Mouse (Mus musculus) embryonic facial prominence, embryonic 13.5 days (tissue): Measurements from ENCODE around the gene Skil. TPM values are rescaled to one million over a fixed set of nuclear protein-coding genes. Genes with fewer than 3 reads are reported as not detected.

Experiments used
- ATAC-seq: fragments of 200-750 bp; cut with Nextera tagmentation; 2 replicates; pipeline ENCODE4 v1.8.0; 2017; ENCODE audit warnings: low read depth; ENCODE audit not compliant: insufficient number of reproducible peaks, insufficient read depth, low FRiP score, low TSS enrichment
- H3K27ac ChIP-seq: fragments of 300-500 bp; sonication (generic); 2 replicates; pipeline ENCODE4 v1.5.1; 2015; ENCODE audit warnings: moderate library complexity, mild to moderate bottlenecking, inconsistent platforms
- H3K27me3 ChIP-seq: fragments of 300-500 bp; sonication (generic); 2 replicates; pipeline ENCODE4 v1.6.1; 2015; ENCODE audit warnings: mild to moderate bottlenecking, inconsistent platforms
- H3K36me3 ChIP-seq: fragments of 300-500 bp; sonication (generic); 2 replicates; pipeline ENCODE4 v1.6.1; 2015; ENCODE audit warnings: mild to moderate bottlenecking, inconsistent platforms
- H3K4me1 ChIP-seq: fragments of 300-500 bp; sonication (generic); 2 replicates; pipeline ENCODE4 v1.6.1; 2015; ENCODE audit warnings: inconsistent platforms
- H3K4me2 ChIP-seq: fragments of 300-500 bp; sonication (generic); 2 replicates; pipeline ENCODE4 v1.6.1; 2015; ENCODE audit warnings: moderate library complexity, mild to moderate bottlenecking, inconsistent platforms
- H3K4me3 ChIP-seq: fragments of 300-500 bp; sonication (generic); 2 replicates; pipeline ENCODE4 v1.5.1; 2015; ENCODE audit warnings: mild to moderate bottlenecking, inconsistent platforms
- H3K9ac ChIP-seq: fragments of 300-500 bp; sonication (generic); 2 replicates; pipeline ENCODE4 v1.6.1; 2015; ENCODE audit warnings: mild to moderate bottlenecking, inconsistent platforms
- H3K9me3 ChIP-seq: fragments of 300-500 bp; sonication (generic); 2 replicates; pipeline ENCODE4 v1.6.1; 2016; ENCODE audit warnings: inconsistent platforms
- WGBS: fragments of 180-500 bp; shearing (Covaris S2); methylation state at CpG from one replicate; pipeline ENCODE4 v1.1.7; 2015; ENCODE audit warnings: mixed read lengths; 5-methylcytosine and 5-hydroxymethylcytosine counted together
- polyA plus RNA-seq: library from polyadenylated mRNA; unstranded; fragments of >200 nt; fragmentation: Nextera tagmentation; extraction: Ambion mirVana; gene quantifications from 2 replicates; pipeline ENCODE4 v1.2.1, GENCODE M21; 2015

The Skil gene
- polyA plus RNA-seq, 1 experiment from 2014 or later: 18.4 TPM

- Histone ChIP-seq H3K4me3 (no peak overlapping the region), H3K9ac (no peak overlapping the region), H3K27ac (0 out of 2 replicates have a peak overlapping the region, but pooled peaks have one; percentile 11), H3K4me2 (no peak overlapping the region), H3K9me3 (no peaks in the 10 kb centered on the region), H3K36me3 (no peaks in the 10 kb centered on the region), H3K4me1 (peaks cover 6% of the 10 kb centered on the region), H3K27me3 (no peaks in the 10 kb centered on the region)
- no peak for ATAC-seq
- WGBS: 75% methylated on average over 4 of the region's 4 CpGs
These were observed 33.1 kb upstream of the Skil start for GRCm38 (mm10) chr3:31061786-31062120.

- H3K4me3 ChIP-seq: no peak overlapping the region
- no peak for ATAC-seq
- WGBS: 87% methylated on average over 7 of the region's 7 CpGs
- H3K4me1 ChIP-seq: peaks cover 6% of the 10 kb centered on the region
- no peak overlapping the region for H3K9ac ChIP-seq
- no peaks in the 10 kb centered on the region for H3K9me3 ChIP-seq
- H3K4me2 ChIP-seq: no peak overlapping the region
- H3K27ac ChIP-seq: no peak overlapping the region
- H3K27me3 ChIP-seq: no peaks in the 10 kb centered on the region
- no peaks in the 10 kb centered on the region for H3K36me3 ChIP-seq
These were observed 32.5 kb upstream of the Skil start for GRCm38 (mm10) chr3:31062325-31062724.

DNA sequence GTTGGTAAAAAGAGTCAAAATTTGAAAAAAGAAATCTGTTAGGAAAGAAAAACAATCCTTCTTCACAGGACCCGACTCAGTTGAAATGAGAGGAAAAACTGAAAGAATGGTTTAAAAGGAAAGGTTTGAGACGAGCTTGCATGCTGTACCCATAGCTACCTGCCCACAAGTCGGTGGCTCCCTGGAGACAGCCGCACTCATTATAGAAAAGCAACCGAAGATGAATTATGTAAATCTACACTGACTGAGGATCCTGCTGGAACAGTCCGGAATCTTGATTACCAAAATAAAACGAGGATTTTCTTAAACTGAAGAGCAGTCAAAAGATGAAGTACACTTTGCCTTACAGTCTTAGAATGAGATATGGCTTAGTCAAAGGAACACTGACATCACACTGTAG lies 26.4 kb upstream of the Skil start:
- Histone ChIP-seq H3K36me3 (no peaks in the 10 kb centered on the region), H3K9me3 (no peaks in the 10 kb centered on the region), H3K27me3 (no peaks in the 10 kb centered on the region), H3K27ac (no peak overlapping the region), H3K4me2 (no peak overlapping the region), H3K9ac (no peak overlapping the region), H3K4me1 (no peaks in the 10 kb centered on the region), H3K4me3 (no peak overlapping the region)
- 78% methylated on average over 7 of the region's 7 CpGs for WGBS
- ATAC-seq: no peak

DNA sequence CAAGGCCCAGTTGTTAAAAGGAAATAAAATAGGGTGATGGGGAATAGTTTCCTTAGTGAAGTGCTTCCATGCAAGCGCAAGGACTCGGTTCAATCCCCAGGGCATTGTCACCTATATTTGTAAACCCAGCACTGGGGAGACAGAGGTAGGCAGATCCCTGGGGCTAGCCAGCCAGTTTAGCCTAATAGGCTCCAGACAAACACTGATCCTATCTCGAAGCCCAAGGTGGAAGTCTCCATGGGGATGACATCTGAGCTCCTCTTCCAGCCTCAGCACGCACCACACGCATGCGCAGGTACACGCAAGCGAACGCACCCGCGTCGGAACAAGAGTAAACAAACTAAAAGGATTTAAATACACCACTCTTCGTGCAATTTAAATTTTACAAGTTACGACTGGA lies 23.1 kb upstream of the Skil start:
- Histone ChIP-seq H3K36me3 (no peaks in the 10 kb centered on the region), H3K4me3 (no peak overlapping the region), H3K9ac (no peak overlapping the region), H3K27ac (no peak overlapping the region), H3K9me3 (no peaks in the 10 kb centered on the region), H3K27me3 (no peaks in the 10 kb centered on the region), H3K4me2 (0 out of 2 replicates have a peak overlapping the region, but pooled peaks have one; percentile 4), H3K4me1 (no peaks in the 10 kb centered on the region)
- no peak for ATAC-seq
- 69% methylated on average over 14 of the region's 14 CpGs for WGBS

GRCm38 (mm10) chr3:31075808-31076207 lies 19.1 kb upstream of the Skil start:
- Histone ChIP-seq H3K4me1 (no peaks in the 10 kb centered on the region), H3K27ac (no peak overlapping the region), H3K36me3 (no peaks in the 10 kb centered on the region), H3K4me2 (no peak overlapping the region), H3K9ac (no peak overlapping the region), H3K9me3 (no peaks in the 10 kb centered on the region), H3K27me3 (no peaks in the 10 kb centered on the region), H3K4me3 (no peak overlapping the region)
- WGBS: 50% methylated on average over 11 of the region's 11 CpGs
- no peak for ATAC-seq

DNA sequence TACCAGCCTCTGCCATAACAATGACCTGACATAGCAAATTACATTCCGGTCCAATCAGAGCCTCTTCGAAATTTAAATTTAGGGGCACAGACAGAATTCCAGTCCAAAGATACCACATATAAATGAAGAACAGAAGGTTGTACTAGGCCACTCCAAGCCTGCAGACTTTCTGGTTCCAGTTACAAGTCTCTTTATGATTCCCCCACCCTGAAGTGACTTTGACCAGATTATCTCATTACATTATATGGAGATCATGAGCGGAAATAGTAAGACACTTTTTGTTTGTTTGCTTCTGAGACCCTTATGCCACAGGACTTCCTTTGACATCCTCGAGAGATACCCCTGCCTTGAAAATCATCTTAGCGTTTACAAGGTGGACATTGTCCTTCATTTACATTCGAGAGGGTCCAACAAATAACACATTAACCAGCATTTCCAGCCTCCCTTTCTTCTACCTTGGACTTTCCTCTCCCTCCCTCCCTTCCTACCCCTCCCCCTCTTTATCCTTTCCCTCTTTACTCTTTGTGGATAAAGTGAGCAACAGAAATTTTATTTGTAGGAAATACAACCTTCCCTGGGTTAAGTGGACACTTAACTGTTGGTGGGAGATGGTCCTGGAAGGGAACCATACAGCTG lies 17.7 kb upstream of the Skil start:
- Histone ChIP-seq H3K4me2 (no peak overlapping the region), H3K9me3 (no peaks in the 10 kb centered on the region), H3K36me3 (no peaks in the 10 kb centered on the region), H3K4me1 (no peaks in the 10 kb centered on the region), H3K9ac (no peak overlapping the region), H3K27ac (no peak overlapping the region), H3K27me3 (no peaks in the 10 kb centered on the region), H3K4me3 (no peak overlapping the region)
- no peak for ATAC-seq
- WGBS: 74% methylated on average over 6 of the region's 6 CpGs

GRCm38 (mm10) chr3:31079450-31079849 lies 15.4 kb upstream of the Skil start:
- H3K4me1 ChIP-seq: peaks cover 11% of the 10 kb centered on the region
- no peak for ATAC-seq
- H3K36me3 ChIP-seq: no peaks in the 10 kb centered on the region
- H3K27me3 ChIP-seq: no peaks in the 10 kb centered on the region
- H3K27ac ChIP-seq: no peak overlapping the region
- 81% methylated on average over 10 of the region's 10 CpGs for WGBS
- no peak overlapping the region for H3K9ac ChIP-seq
- H3K9me3 ChIP-seq: no peaks in the 10 kb centered on the region
- H3K4me2 ChIP-seq: no peak overlapping the region
- no peak overlapping the region for H3K4me3 ChIP-seq

GRCm38 (mm10) chr3:31080791-31081502 lies 13.9 kb upstream of the Skil start:
- Histone ChIP-seq H3K27me3 (no peaks in the 10 kb centered on the region), H3K4me1 (peaks cover 15% of the 10 kb centered on the region), H3K9me3 (no peaks in the 10 kb centered on the region), H3K4me3 (no peak overlapping the region), H3K36me3 (no peaks in the 10 kb centered on the region), H3K27ac (no peak overlapping the region), H3K4me2 (no peak overlapping the region), H3K9ac (no peak overlapping the region)
- ATAC-seq: no peak
- WGBS: 81% methylated on average over 10 of the region's 10 CpGs

DNA sequence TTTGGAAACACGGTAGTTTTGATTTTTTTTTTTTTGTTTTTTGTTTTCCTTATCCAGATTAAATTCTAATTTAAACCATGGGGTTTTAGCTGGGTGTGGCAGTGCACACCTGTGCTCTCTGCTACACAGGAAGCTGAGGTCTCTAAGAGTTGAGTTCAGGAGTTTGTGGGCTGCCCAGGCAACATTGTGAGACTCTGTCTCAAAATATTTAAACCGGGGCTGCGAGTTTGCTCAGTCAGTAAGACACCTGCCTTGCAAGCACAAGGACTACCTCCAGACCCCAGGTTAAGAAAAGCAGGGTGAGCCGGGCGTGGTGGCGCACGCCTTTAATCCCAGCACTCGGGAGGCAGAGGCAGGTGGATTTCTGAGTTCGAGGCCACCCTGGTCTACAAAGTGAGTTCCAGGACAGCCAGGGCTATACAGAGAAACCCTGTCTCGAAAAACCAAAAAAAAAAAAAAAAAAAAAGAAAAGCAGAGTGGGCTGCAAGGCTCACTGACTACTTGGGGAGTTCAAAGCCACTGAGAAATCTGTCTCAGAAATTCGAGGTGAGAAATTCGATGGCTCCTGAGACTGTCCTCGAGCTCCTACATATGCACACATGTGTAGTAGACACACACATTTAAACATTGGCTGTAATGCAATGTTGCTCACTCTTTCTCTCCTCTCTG lies 11.9 kb upstream of the Skil start:
- Histone ChIP-seq H3K9ac (no peak overlapping the region), H3K9me3 (no peaks in the 10 kb centered on the region), H3K4me1 (peaks cover 15% of the 10 kb centered on the region), H3K4me3 (no peak overlapping the region), H3K36me3 (no peaks in the 10 kb centered on the region), H3K27me3 (no peaks in the 10 kb centered on the region), H3K4me2 (no peak overlapping the region), H3K27ac (no peak overlapping the region)
- no peak for ATAC-seq
- WGBS: 88% methylated on average over 12 of the region's 13 CpGs

DNA sequence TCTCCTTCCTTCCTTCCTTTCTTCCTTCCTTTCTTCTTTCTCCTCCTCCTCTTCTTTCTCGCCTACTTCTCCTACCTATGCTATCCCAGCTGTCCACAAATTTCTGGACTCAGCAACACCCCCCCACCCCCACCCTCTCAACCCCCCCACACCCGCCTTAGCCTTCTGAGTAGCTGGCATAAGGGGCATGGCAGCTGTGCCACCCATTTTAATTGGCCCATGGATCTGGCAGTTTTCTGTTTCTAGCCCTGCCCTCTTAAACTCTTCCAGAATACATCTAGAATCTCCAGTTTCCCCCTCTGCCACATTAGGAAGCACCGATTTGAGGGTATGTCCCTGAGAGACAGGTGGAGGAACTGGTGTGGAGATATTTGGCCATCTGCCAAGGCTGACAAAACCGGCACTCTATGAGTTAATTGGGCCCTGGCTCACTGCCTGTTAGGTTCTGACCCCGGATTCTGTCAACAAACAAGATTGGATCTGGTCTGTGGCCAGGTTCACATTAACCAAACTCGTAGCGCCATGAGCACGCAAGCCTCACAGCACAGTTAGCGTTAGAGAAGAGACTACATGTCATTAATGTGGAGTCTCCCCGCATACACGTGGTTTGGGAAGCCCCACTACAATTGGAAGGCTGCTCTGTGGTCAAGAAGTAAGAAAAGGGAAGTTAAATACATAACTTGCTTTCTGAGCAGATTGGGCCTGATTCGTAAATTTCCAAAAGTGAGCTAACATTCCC lies 11.2 kb upstream of the Skil start:
- ATAC-seq: no peak
- no peak overlapping the region for H3K4me3 ChIP-seq
- no peaks in the 10 kb centered on the region for H3K36me3 ChIP-seq
- H3K27ac ChIP-seq: no peak overlapping the region
- H3K9me3 ChIP-seq: no peaks in the 10 kb centered on the region
- 37% methylated on average over 12 of the region's 12 CpGs for WGBS
- no peak overlapping the region for H3K9ac ChIP-seq
- peak overlapping the region; percentile 39 for H3K4me2 ChIP-seq
- H3K27me3 ChIP-seq: no peaks in the 10 kb centered on the region
- peaks cover 15% of the 10 kb centered on the region for H3K4me1 ChIP-seq

GRCm38 (mm10) chr3:31085000-31085399 lies 9.9 kb upstream of the Skil start:
- Histone ChIP-seq H3K4me3 (no peak overlapping the region), H3K27me3 (no peaks in the 10 kb centered on the region), H3K36me3 (no peaks in the 10 kb centered on the region), H3K4me1 (peaks cover 15% of the 10 kb centered on the region), H3K9me3 (no peaks in the 10 kb centered on the region), H3K4me2 (no peak overlapping the region), H3K27ac (no peak overlapping the region), H3K9ac (no peak overlapping the region)
- ATAC-seq: no peak
- WGBS: 88% methylated on average over 3 of the region's 3 CpGs
